In the genomic region with DNA sequence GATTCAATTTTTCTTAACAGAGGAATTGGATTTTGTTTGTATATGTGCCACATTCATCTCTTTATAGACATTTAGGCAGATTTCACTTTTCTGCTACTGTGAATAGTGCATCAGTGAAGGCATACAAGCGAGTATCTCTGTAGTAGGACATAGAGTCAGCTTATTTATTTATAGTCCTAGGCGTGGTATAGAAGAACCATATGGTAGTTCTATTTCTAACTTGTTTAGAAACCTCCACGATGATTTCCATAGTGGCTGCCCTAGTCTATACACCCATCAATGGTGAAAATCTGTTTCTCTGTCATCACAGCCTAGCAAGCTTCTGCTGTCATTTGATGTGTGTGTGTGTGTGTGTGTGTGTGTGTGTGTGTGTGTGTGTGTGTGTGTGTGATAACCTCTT, we compare ENCODE assay signal across 24 mouse cellular contexts.
"Had no signal": no experiment of that assay in that cellular context is flagged by ENCODE, and none has a peak within 500 bp of the region (broad histone marks: within the 10 kb centered on the region; RNA-seq: fewer than 3 reads in every experiment).

No protein-coding gene starts in this region.

- H3K27ac ChIP-seq: gastrocnemius, adult 2 months; heart, embryonic 10.5 days; hindbrain, embryonic 13.5 days; hindbrain, embryonic 15.5 days; intestine, embryonic 15.5 days; layer of hippocampus, adult 2 months; left cerebral cortex, adult 2 months; limb, embryonic 10.5 days; limb, embryonic 12.5 days had no signal

- H3K4me1 ChIP-seq: heart, embryonic 10.5 days; heart, embryonic 12.5 days; hindbrain, embryonic 13.5 days; hindbrain, embryonic 15.5 days; intestine, embryonic 15.5 days; limb, embryonic 10.5 days; limb, embryonic 12.5 days had no signal

- H3K27me3 ChIP-seq: heart, embryonic 12.5 days; hindbrain, embryonic 13.5 days; hindbrain, embryonic 15.5 days; intestine, embryonic 15.5 days; limb, embryonic 12.5 days had no signal

- H3K9me3 ChIP-seq: heart, embryonic 10.5 days; heart, embryonic 12.5 days; hindbrain, embryonic 13.5 days; hindbrain, embryonic 15.5 days; intestine, embryonic 15.5 days; limb, embryonic 10.5 days; limb, embryonic 12.5 days had no signal

- H3K9ac ChIP-seq: heart, embryonic 12.5 days; hindbrain, embryonic 13.5 days; hindbrain, embryonic 15.5 days; intestine, embryonic 15.5 days; limb, embryonic 12.5 days had no signal

- H3K4me2 ChIP-seq: heart, embryonic 12.5 days; hindbrain, embryonic 13.5 days; hindbrain, embryonic 15.5 days; intestine, embryonic 15.5 days; limb, embryonic 12.5 days; liver, embryonic 11.5 days had no signal

- DNase-seq: gastrocnemius, adult 2 months; gastrocnemius, postnatal 10 days; gastrocnemius, postnatal 25 days; heart, adult 18-20 months; heart, postnatal 10 days; heart, postnatal 4 days; kidney, adult 18-20 months; kidney, adult 8-10 months; kidney, postnatal 10 days; kidney, postnatal 25 days; kidney, postnatal 4 days; liver had no signal

- ATAC-seq: inflammation-experienced regulatory T-cells, adult 6 months; intestine, embryonic 15.5 days; intestine, postnatal 0 days had no signal

- H3K36me3 ChIP-seq: heart, embryonic 10.5 days; heart, embryonic 12.5 days; hindbrain, embryonic 13.5 days; hindbrain, embryonic 15.5 days; intestine, embryonic 15.5 days; limb, embryonic 10.5 days; limb, embryonic 12.5 days had no signal

- H3K4me3 ChIP-seq: gastrocnemius, adult 2 months; heart, embryonic 10.5 days; heart, embryonic 12.5 days; hindbrain, embryonic 13.5 days; hindbrain, embryonic 15.5 days; intestine, embryonic 15.5 days; layer of hippocampus, adult 2 months; left cerebral cortex, adult 2 months; limb, embryonic 10.5 days; limb, embryonic 12.5 days had no signal
